Mouse (Mus musculus) thymus, adult 2 months (tissue): ENCODE data around the gene Ddb2. TPM values are rescaled to one million over a fixed set of nuclear protein-coding genes. Genes with fewer than 3 reads are reported as not detected.

ENCODE experiments used
- DNase-seq: peaks from one replicate; pipeline ENCODE4 v3.0.0; 2021
- H3K27ac ChIP-seq: fragments of 200-500 bp; 2 replicates; pipeline ENCODE4 v1.5.1; 2012; ENCODE audit warnings: low read length, control low read depth; ENCODE audit not compliant: control insufficient read depth, insufficient read depth
- H3K27me3 ChIP-seq: fragments of 200-500 bp; 2 replicates; pipeline ENCODE4 v1.6.1; 2012; ENCODE audit warnings: mild to moderate bottlenecking, low read length, moderate library complexity, mixed read lengths; ENCODE audit not compliant: control insufficient read depth, insufficient read depth
- H3K36me3 ChIP-seq: fragments of 200-500 bp; 2 replicates; pipeline ENCODE4 v1.6.1; 2012; ENCODE audit warnings: mild to moderate bottlenecking, low read length, moderate library complexity; ENCODE audit not compliant: control insufficient read depth, insufficient read depth
- H3K4me1 ChIP-seq: fragments of 200-500 bp; replicated peaks from 2 replicates; pipeline ENCODE4 v1.6.1; 2012; ENCODE audit warnings: low read length; ENCODE audit not compliant: control insufficient read depth, insufficient read depth
- H3K4me3 ChIP-seq: fragments of 200-500 bp; 2 replicates; pipeline ENCODE4 v1.5.1; 2012; ENCODE audit warnings: mild to moderate bottlenecking, low read length, control low read depth, moderate library complexity; ENCODE audit not compliant: control insufficient read depth, insufficient read depth
- CTCF ChIP-seq: fragments of 200-500 bp; IDR thresholded peaks from 2 replicates; pipeline ENCODE4 v1.5.1; 2012; ENCODE audit warnings: mild to moderate bottlenecking, control low read depth, low read length, moderate library complexity, borderline replicate concordance; ENCODE audit not compliant: control insufficient read depth, poor library complexity, insufficient read depth; ENCODE audit errors: extremely low read depth
- POLR2A ChIP-seq: fragments of 200-500 bp; IDR thresholded peaks from 2 replicates; pipeline ENCODE4 v1.6.1; 2012; ENCODE audit warnings: mild to moderate bottlenecking, low read length, control low read depth, moderate library complexity; ENCODE audit not compliant: control insufficient read depth, poor library complexity, insufficient read depth; ENCODE audit errors: extremely low read depth
- WGBS: fragments of 180-500 bp; shearing (Covaris S2); methylation state at CpG from one replicate; pipeline ENCODE4 v1.1.7; 2018; 5-methylcytosine and 5-hydroxymethylcytosine counted together
- polyA plus RNA-seq: library from polyadenylated mRNA; depleted of rRNA; stranded (reverse); fragments of >200 nt; gene quantifications from 2 replicates; pipeline ENCODE4 v1.2.3, GENCODE M21; 2012

The Ddb2 gene
- polyA plus RNA-seq, 1 experiment: 65.7 TPM

DNA sequence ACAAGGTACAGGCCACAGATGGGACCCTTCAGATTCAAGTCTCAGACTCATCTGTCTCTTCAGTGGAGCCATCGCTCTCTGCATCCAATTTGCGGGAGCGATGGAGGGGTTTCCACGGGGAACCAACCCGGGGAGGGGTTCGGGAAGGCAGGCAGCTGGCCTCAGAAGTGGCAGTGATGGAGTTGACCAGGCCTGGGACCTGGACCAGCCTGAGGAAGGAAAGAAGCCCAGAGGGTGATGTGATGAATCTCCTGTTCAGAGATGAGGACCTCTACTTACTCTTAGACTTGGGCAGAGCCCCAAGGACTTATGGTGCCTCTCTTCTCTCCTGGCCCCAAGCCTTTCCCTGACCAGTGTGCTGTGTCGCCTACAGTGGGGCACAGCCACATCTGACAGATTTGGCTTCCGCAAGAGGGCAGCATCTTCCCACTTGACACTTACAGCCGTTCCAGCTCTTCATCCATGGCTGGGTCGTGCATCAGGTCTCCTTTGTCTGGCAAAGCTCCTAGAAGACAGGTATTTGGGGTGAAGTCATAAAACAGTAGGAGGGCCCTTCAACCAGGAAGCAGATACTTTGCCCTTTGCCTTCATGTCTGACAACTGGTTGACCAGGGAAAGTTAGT is 42.1 kb upstream of the Ddb2 start:
- WGBS: 79% methylated on average over 10 of the region's 10 CpGs
- Histone ChIP-seq H3K36me3 (peaks cover 23% of the 10 kb centered on the region), H3K27me3 (no peaks in the 10 kb centered on the region), H3K4me1 (no peaks in the 10 kb centered on the region), H3K27ac (no peak overlapping the region), H3K4me3 (no peak overlapping the region)
- DNase-seq: peak; percentile 27
- TF ChIP-seq CTCF: no peak
- TF ChIP-seq POLR2A: no peak

DNA sequence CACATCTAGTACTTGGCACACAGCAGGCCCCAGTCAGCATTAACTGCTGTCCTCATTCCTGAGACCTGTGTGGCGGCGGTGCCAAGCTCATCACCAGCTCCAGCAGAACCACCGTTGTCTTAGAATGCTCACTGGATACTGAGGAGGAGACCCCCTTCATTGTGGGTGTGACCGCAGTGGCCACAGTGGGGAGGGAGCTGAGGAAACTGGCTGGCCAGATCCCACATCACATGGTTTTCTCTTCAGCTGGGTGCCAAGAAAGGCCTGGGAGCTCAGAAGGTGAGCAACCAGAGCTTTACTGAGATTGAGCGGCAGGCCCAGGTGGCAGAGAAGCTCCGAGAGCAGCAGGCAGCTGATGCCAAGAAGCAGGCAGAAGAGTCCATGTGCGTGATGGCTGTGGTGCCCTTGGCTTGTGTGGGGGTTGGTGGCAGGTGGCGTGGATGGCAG is 32.9 kb upstream of the Ddb2 start:
- WGBS: 97% methylated on average over 8 of the region's 8 CpGs
- Histone ChIP-seq H3K27ac (no peak overlapping the region), H3K4me1 (peaks cover 8% of the 10 kb centered on the region), H3K36me3 (peaks cover 69% of the 10 kb centered on the region), H3K4me3 (no peak overlapping the region), H3K27me3 (no peaks in the 10 kb centered on the region)
- TF ChIP-seq POLR2A (no peak), CTCF (no peak)
- no peak for DNase-seq

GRCm38 (mm10) chr2:91268706-91269105 is 31.9 kb upstream of the Ddb2 start:
- TF ChIP-seq CTCF (no peak), POLR2A (no peak)
- Histone ChIP-seq H3K4me1 (peaks cover 14% of the 10 kb centered on the region), H3K36me3 (peaks cover 58% of the 10 kb centered on the region), H3K4me3 (no peak overlapping the region), H3K27ac (no peak overlapping the region), H3K27me3 (no peaks in the 10 kb centered on the region)
- DNase-seq: no peak
- WGBS: 94% methylated on average over 2 of the region's 2 CpGs

- Histone ChIP-seq H3K4me3 (no peak overlapping the region), H3K27me3 (no peaks in the 10 kb centered on the region), H3K27ac (no peak overlapping the region), H3K4me1 (peaks cover 14% of the 10 kb centered on the region), H3K36me3 (peaks cover 52% of the 10 kb centered on the region)
- no peak for DNase-seq
- TF ChIP-seq CTCF (no peak), POLR2A (no peak)
- WGBS: 96% methylated on average over 3 of the region's 3 CpGs
Measured at GRCm38 (mm10) chr2:91268042-91268441, 31.3 kb upstream of the Ddb2 start.

- Histone ChIP-seq H3K4me3 (peak within 1 kb of the TSS; percentile 92), H3K27ac (peak within 1 kb of the TSS; percentile 63), H3K36me3 (peaks cover 25% of the 10 kb centered on the region), H3K4me1 (peaks cover 14% of the 10 kb centered on the region), H3K27me3 (no peaks in the 10 kb centered on the region; the same call in 1 of the 2 replicates)
- 3% methylated on average over 72 of the region's 72 CpGs for WGBS
- peak; percentile 93 for DNase-seq
- TF ChIP-seq POLR2A: peak; percentile 88
- peak; percentile 78 for TF ChIP-seq CTCF
Measured at GRCm38 (mm10) chr2:91264711-91265681, 28.2 kb upstream of the Ddb2 start, which contains the start of gene Arfgap2. TSS of gene Arfgap2 (plus strand) at chr2:91264974.
